Mouse (Mus musculus): ENCODE measurements around the gene Hsd3b6.

DNA sequence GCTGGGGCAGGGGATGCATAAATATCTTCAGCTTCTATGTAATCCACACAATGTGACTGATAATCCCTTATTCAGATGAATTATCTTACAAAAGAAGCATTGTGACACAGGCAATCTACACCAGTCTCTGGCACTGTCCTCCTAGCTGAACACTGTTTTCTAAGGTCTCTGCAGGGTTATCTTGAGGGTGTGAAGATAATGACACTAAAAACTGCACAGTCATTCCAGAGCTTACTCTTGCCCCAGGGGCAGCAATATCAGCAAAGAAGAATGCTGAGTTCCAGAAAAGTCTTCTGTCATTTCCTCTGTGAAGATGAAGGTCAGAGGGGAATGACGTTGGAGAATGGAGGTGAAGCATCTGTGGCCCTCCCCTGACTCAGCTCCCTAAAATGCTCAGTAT, 42.6 kb upstream of the Hsd3b6 start:
- no peak for TF ChIP-seq CTCF (IDR thresholded peaks at IDR 0.05; ENCODE audit: extremely low read depth, insufficient read depth, insufficient read length, insufficient replicate concordance)
- no peak for TF ChIP-seq POLR2A (IDR thresholded peaks at IDR 0.05; ENCODE audit: low read depth, low read length)
